Mouse (Mus musculus): ENCODE measurements around the gene Tmem200b.

DNA sequence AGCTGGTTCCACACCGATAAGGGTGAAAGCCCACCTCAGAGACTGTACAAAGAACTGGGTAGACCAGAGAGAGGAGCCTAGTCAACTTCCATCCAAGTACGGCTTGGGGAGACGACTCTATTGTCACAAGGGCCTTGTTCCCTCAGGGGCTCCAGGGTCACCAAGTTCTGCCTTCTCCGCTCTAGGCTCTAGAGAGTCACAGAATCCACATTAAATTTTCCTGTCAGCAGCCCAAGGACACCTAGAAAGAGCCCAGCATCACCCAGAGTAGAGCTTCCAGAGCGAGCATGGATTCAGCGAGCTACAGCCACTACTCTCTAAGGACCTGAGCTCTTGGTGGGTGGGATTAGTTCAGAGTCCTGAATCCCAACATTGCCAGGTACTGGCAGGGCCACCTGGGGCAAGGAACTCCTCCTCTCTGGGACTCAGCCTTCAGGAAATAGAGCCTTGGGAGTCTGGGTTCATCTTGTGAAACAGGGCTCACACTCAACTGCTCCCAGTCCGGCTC is 3.5 kb upstream of the Tmem200b start:
- no peak for TF ChIP-seq CEBPB (IDR thresholded peaks at IDR 0.05; ENCODE audit: insufficient read depth, poor library complexity, severe bottlenecking)
- TF ChIP-seq MAX (IDR thresholded peaks at IDR 0.05; ENCODE audit: low read depth): no peak
- no peak for TF ChIP-seq POLR2A (IDR thresholded peaks at IDR 0.05; ENCODE audit: insufficient read length, low read depth)
- no peak for TF ChIP-seq TCF12 (IDR thresholded peaks at IDR 0.05; ENCODE audit: insufficient read depth, poor library complexity, severe bottlenecking)

Measured in myocyte (in vitro differentiated cells).